ENCODE assay signal across 11 mouse cellular contexts in genomic region chr6:143393543-143394207, GRCm38 (mm10).
"Had no signal": no experiment of that assay in that cellular context is flagged by ENCODE, and none has a peak within 500 bp of the region (broad histone marks: within the 10 kb centered on the region; RNA-seq: fewer than 3 reads in every experiment).

No protein-coding gene starts in this region.

- H3K9ac ChIP-seq: intestine, embryonic 15.5 days; kidney, embryonic 15.5 days; limb, embryonic 15.5 days; liver, embryonic 12.5 days; midbrain, embryonic 13.5 days; neural tube, embryonic 15.5 days had no signal

- ATAC-seq: intestine, embryonic 15.5 days; liver, embryonic 12.5 days; midbrain, embryonic 13.5 days had no signal

- H3K27ac ChIP-seq: intestine, embryonic 15.5 days; kidney, embryonic 15.5 days; limb, embryonic 15.5 days; liver, embryonic 12.5 days; midbrain, embryonic 13.5 days; neural tube, embryonic 15.5 days; stomach, postnatal 0 days had no signal

- H3K27me3 ChIP-seq: intestine, embryonic 15.5 days; kidney, embryonic 15.5 days; limb, embryonic 15.5 days; liver, embryonic 12.5 days; midbrain, embryonic 13.5 days; neural tube, embryonic 15.5 days had no signal

- H3K4me3 ChIP-seq: intestine, embryonic 15.5 days; kidney, embryonic 15.5 days; limb, embryonic 15.5 days; liver, embryonic 12.5 days; midbrain, embryonic 13.5 days; neural tube, embryonic 15.5 days had no signal

- DNase-seq: kidney, adult 18-20 months; kidney, postnatal 25 days; right cerebral cortex, postnatal 25 days; thymus, postnatal 4 days had no signal

- H3K36me3 ChIP-seq: intestine, embryonic 15.5 days; kidney, embryonic 15.5 days; limb, embryonic 15.5 days; liver, embryonic 12.5 days; midbrain, embryonic 13.5 days; neural tube, embryonic 15.5 days had no signal

- H3K4me1 ChIP-seq: intestine, embryonic 15.5 days; limb, embryonic 15.5 days; liver, embryonic 12.5 days; midbrain, embryonic 13.5 days had no signal

- H3K9me3 ChIP-seq: intestine, embryonic 15.5 days; kidney, embryonic 15.5 days; limb, embryonic 15.5 days; liver, embryonic 12.5 days; midbrain, embryonic 13.5 days; neural tube, embryonic 15.5 days had no signal

- H3K4me2 ChIP-seq: intestine, embryonic 15.5 days; kidney, embryonic 15.5 days; limb, embryonic 15.5 days; liver, embryonic 12.5 days; midbrain, embryonic 13.5 days; neural tube, embryonic 15.5 days had no signal
